Mouse (Mus musculus): ENCODE measurements around the gene Pced1a. TPM values are rescaled to one million over a fixed set of nuclear protein-coding genes. Genes with fewer than 3 reads are reported as not detected.

The Pced1a gene
- total RNA-seq (2014; rRNA removed) (6.3 and 7.2 TPM in 2 replicates), polyA plus RNA-seq (2012; rRNA removed) (23.3 and 29.0 TPM in 2 replicates)

DNA sequence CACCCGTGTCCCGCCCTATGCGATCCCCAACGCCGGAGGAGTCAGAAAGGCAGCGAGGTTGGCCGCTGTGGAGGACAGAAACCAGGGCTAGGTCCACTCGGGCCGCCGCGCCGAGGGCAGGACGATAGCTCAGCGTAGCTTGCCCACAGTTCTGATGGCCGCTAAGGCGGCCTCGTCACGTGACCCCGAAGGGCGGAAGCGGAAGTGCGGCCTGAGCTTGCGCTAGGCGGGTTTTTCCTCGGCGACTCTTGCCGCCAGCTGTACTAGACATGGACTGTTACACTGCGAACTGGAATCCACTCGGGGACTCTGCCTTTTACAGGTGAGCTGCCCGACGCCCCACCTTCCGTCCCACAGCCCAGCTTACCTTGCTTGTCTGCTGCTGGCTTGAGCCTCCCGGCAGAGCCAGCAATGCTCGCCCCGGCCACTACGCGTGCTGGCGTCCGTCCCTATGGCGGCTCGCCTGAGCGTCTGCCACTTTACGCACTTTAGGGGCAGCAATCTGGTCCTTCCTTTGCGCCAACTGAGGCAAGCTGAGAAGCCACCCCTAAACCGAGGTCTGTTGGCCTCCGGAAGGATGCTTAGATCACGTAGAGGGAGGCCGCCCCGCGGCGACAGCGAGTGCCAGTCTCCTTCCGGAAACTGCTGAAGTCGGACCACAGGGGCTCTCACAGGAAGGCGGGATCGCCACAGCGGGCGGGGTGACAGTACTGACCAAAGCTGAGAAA is at the start of gene Pced1a, which contains the start of gene Vps16:
Pced1a (minus strand) TSS at position 576 of the 728 bp plus-strand sequence.
Vps16 (plus strand) TSS at position 214 of the 728 bp plus-strand sequence.
- peak within 1 kb of the TSS; percentile 84 for H3K4me3 ChIP-seq (ENCODE audit: insufficient read depth, low read depth, low read length)
- H3K79me2 ChIP-seq (ENCODE audit: control insufficient read depth, insufficient read depth, low read length), result peaks cover 3% of the 10 kb centered on the region; the same call in 1 of the 2 replicates
- H3K27ac ChIP-seq (replicated peaks; ENCODE audit: insufficient read depth, low read depth, low read length), result peak within 1 kb of the TSS; percentile 71
- H3K36me3 ChIP-seq (ENCODE audit: control insufficient read depth, insufficient read depth, low read length), result no peaks in the 10 kb centered on the region
- no peaks in the 10 kb centered on the region for H3K27me3 ChIP-seq (ENCODE audit: control insufficient read depth, insufficient read depth, low read length)
- TF ChIP-seq CTCF (IDR thresholded peaks at IDR 0.05; ENCODE audit: low read depth, low read length) (peak; percentile 70), POLR2A (IDR thresholded peaks at IDR 0.05; ENCODE audit: extremely low read depth, insufficient read depth, low read length) (peak; percentile 55)
- DNase-seq (ENCODE audit: extremely low read depth, low read depth, low spot score), result peak; percentile 79
- peak within 1 kb of the TSS; percentile 83 for H3K9ac ChIP-seq (ENCODE audit: low read depth, low read length)
- peaks cover 5% of the 10 kb centered on the region for H3K4me1 ChIP-seq (ENCODE audit: control insufficient read depth, insufficient read depth, low read length)
- under 1% methylated on average over 58 of the region's 58 CpGs for WGBS

GRCm38 (mm10) chr2:130472908-130473510 is 48.5 kb upstream of the Pced1a start:
- DNase-seq (ENCODE audit: extremely low read depth, low read depth, low spot score), result no peak
- TF ChIP-seq POLR2A (IDR thresholded peaks at IDR 0.05; ENCODE audit: extremely low read depth, insufficient read depth, low read length), result no peak
- H3K27ac ChIP-seq (replicated peaks; ENCODE audit: insufficient read depth, low read depth, low read length), result no peak overlapping the region
- H3K9ac ChIP-seq (ENCODE audit: low read depth, low read length), result no peak overlapping the region
- H3K36me3 ChIP-seq (ENCODE audit: control insufficient read depth, insufficient read depth, low read length), result no peaks in the 10 kb centered on the region
- H3K4me3 ChIP-seq (ENCODE audit: insufficient read depth, low read depth, low read length), result no peak overlapping the region
- H3K27me3 ChIP-seq (ENCODE audit: control insufficient read depth, insufficient read depth, low read length), result no peaks in the 10 kb centered on the region
- 72% methylated on average over 8 of the region's 8 CpGs for WGBS
- H3K79me2 ChIP-seq (ENCODE audit: control insufficient read depth, insufficient read depth, low read length), result peaks cover 17% of the 10 kb centered on the region
- peaks cover 9% of the 10 kb centered on the region for H3K4me1 ChIP-seq (ENCODE audit: control insufficient read depth, insufficient read depth, low read length)

GRCm38 (mm10) chr2:130469935-130470334 is 45.4 kb upstream of the Pced1a start:
- Histone ChIP-seq H3K4me3 (ENCODE audit: insufficient read depth, low read depth, low read length) (no peak overlapping the region), H3K27ac (replicated peaks; ENCODE audit: insufficient read depth, low read depth, low read length) (no peak overlapping the region), H3K4me1 (ENCODE audit: control insufficient read depth, insufficient read depth, low read length) (peaks cover 4% of the 10 kb centered on the region), H3K36me3 (ENCODE audit: control insufficient read depth, insufficient read depth, low read length) (no peaks in the 10 kb centered on the region), H3K79me2 (ENCODE audit: control insufficient read depth, insufficient read depth, low read length) (peaks cover 9% of the 10 kb centered on the region), H3K9ac (ENCODE audit: low read depth, low read length) (no peak overlapping the region), H3K27me3 (ENCODE audit: control insufficient read depth, insufficient read depth, low read length) (no peaks in the 10 kb centered on the region)
- WGBS, result 90% methylated on average over 2 of the region's 2 CpGs
- no peak for DNase-seq (ENCODE audit: extremely low read depth, low read depth, low spot score)
- TF ChIP-seq CTCF (IDR thresholded peaks at IDR 0.05; ENCODE audit: low read depth, low read length) (no peak), POLR2A (IDR thresholded peaks at IDR 0.05; ENCODE audit: extremely low read depth, insufficient read depth, low read length) (no peak)

- DNase-seq (ENCODE audit: extremely low read depth, low read depth, low spot score), result no peak
- 82% methylated on average over 4 of the region's 4 CpGs for WGBS
- peaks cover 4% of the 10 kb centered on the region for H3K4me1 ChIP-seq (ENCODE audit: control insufficient read depth, insufficient read depth, low read length)
- H3K27me3 ChIP-seq (ENCODE audit: control insufficient read depth, insufficient read depth, low read length), result no peaks in the 10 kb centered on the region
- H3K36me3 ChIP-seq (ENCODE audit: control insufficient read depth, insufficient read depth, low read length), result no peaks in the 10 kb centered on the region
- no peak overlapping the region for H3K9ac ChIP-seq (ENCODE audit: low read depth, low read length)
- peaks cover 6% of the 10 kb centered on the region; the same call in 1 of the 2 replicates for H3K79me2 ChIP-seq (ENCODE audit: control insufficient read depth, insufficient read depth, low read length)
- H3K4me3 ChIP-seq (ENCODE audit: insufficient read depth, low read depth, low read length), result no peak overlapping the region
- TF ChIP-seq POLR2A (IDR thresholded peaks at IDR 0.05; ENCODE audit: extremely low read depth, insufficient read depth, low read length) (no peak), CTCF (IDR thresholded peaks at IDR 0.05; ENCODE audit: low read depth, low read length) (no peak)
- H3K27ac ChIP-seq (replicated peaks; ENCODE audit: insufficient read depth, low read depth, low read length), result no peak overlapping the region
Observed at GRCm38 (mm10) chr2:130469366-130469765, 44.9 kb upstream of the Pced1a start.

DNA sequence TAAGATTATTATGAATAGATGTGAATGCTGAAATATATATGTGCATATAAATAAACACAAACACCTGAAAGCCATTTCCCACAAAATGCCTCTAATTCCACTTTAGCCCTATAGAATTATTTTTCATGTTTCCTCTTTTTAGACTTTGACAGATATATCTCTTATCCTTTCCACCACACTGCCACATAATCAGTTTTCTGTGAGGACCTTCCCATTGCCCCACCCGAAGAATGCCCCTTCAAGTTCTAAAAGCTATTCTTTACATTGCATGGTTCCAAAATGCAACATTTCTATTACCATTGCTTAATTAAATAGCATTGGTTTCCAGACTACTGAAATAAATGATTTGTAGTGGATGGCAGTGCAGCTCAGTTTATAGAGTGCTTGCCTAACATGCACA is 41.9 kb upstream of the Pced1a start:
- peaks cover 4% of the 10 kb centered on the region for H3K4me1 ChIP-seq (ENCODE audit: control insufficient read depth, insufficient read depth, low read length)
- DNase-seq (ENCODE audit: extremely low read depth, low read depth, low spot score), result no peak
- no peak overlapping the region for H3K27ac ChIP-seq (replicated peaks; ENCODE audit: insufficient read depth, low read depth, low read length)
- H3K27me3 ChIP-seq (ENCODE audit: control insufficient read depth, insufficient read depth, low read length), result no peaks in the 10 kb centered on the region
- no peaks in the 10 kb centered on the region for H3K36me3 ChIP-seq (ENCODE audit: control insufficient read depth, insufficient read depth, low read length)
- WGBS, result 88% methylated on average over 1 of the region's 1 CpGs
- TF ChIP-seq CTCF (IDR thresholded peaks at IDR 0.05; ENCODE audit: low read depth, low read length) (no peak), POLR2A (IDR thresholded peaks at IDR 0.05; ENCODE audit: extremely low read depth, insufficient read depth, low read length) (no peak)
- H3K4me3 ChIP-seq (ENCODE audit: insufficient read depth, low read depth, low read length), result no peak overlapping the region
- peaks cover 22% of the 10 kb centered on the region for H3K79me2 ChIP-seq (ENCODE audit: control insufficient read depth, insufficient read depth, low read length)
- no peak overlapping the region for H3K9ac ChIP-seq (ENCODE audit: low read depth, low read length)

Data from liver, adult 2 months (tissue).